Mouse (Mus musculus): ENCODE data around the gene Fam219b.

Gene Fam219b

DNA sequence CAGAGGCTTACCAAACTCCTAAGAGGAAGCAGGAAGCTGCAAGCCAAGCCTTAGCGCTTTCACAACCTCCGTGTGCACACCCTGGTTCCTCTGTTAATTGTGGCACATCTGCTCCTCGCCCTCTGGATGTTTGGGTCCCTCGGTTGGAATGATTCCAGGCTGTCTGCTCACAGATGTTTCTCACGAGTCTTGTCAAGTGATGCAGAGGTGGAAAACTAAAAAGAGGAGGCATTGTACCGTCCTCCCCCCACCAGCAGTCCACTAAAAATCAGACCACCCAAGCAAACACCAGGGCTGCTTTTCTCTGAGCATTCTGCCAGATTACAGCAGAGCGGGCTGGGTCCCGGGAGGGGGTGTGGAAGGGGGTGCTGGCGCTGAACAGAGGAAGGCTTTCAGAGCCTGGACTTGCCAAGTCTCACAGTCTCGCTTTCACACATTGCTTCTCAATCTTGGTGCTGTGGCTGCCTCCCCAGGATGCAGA is 28.5 kb downstream of the Fam219b start:
- no peak for DNase-seq

DNA sequence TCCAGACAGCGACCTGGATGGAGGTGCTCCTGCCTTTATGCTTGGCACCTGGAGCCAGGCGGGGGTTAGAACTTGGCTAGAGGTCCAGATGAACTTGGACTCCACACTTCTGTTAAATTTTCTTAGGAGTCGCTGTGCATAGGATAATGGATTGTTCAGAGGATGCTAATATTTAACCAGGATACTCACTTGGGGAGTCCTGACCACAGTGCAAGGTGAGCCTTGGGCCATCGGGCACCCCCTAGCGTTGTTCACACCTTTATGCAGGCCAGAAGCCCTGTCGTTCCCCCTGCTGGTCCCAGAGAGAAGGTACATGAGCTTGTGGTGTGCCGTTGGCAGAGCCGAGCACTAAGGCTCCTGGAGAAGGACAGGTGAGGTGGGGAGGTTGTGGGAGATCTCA is 29.5 kb downstream of the Fam219b start:
- DNase-seq: no peak

DNA sequence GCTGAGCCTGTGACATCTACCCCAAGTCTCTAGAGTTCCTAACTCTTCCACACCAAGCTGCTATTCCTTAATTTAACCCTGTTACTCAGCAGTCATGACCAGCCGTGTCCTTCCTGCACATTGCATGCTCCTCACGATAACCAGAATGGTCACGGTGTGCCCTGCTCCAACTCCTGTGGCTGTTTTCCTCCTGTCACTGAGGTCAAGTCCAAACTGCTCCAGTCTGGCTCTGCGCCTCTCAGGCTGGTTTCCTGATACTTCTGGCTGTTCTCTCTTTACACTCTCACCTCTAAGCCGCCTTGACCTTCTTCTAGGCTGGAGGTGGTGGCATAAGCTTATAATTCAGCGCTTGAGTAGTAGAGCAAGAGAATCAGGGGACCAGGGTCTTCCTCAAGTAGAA is 31.2 kb downstream of the Fam219b start:
- no peak for DNase-seq

DNA sequence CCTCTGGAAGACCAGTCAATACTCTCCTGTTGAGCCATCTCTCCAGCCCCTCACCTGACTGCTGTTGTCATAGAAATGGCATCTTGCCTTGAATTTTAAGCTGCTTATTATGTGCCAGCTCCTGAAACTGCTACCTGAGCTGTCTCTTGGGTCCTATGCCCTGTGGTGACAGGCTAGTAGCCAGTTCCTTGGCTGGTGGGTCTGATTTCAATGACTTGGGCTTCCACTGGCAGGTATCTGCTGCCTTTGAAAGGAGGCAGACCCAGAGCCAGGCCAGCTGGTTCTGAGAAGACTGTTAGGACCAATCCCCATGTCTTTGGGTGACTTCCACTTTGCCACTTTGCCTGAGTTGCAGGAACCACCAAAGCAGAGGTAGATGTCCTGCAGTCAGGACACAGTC is 37.1 kb downstream of the Fam219b start:
- no peak for DNase-seq

DNA sequence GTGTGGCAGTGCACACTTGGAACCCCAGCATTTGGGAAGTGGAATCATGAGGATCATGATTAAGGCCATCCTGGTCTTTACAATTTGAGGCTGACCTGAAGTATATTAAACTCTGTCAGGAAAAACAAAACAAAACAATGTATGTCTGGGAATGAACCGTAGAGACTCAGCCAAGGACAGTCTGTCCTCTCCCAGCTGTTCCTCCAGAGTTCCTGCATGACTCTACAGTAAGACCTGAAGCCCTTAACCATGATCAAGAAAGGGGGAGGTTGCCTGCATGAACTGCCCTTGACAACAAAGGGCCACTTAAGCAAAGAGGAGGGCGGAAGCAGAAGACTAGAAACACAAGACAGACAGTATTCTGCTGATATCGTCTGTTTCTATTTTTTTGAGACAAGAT is 38.2 kb downstream of the Fam219b start:
- no peak for DNase-seq

DNA sequence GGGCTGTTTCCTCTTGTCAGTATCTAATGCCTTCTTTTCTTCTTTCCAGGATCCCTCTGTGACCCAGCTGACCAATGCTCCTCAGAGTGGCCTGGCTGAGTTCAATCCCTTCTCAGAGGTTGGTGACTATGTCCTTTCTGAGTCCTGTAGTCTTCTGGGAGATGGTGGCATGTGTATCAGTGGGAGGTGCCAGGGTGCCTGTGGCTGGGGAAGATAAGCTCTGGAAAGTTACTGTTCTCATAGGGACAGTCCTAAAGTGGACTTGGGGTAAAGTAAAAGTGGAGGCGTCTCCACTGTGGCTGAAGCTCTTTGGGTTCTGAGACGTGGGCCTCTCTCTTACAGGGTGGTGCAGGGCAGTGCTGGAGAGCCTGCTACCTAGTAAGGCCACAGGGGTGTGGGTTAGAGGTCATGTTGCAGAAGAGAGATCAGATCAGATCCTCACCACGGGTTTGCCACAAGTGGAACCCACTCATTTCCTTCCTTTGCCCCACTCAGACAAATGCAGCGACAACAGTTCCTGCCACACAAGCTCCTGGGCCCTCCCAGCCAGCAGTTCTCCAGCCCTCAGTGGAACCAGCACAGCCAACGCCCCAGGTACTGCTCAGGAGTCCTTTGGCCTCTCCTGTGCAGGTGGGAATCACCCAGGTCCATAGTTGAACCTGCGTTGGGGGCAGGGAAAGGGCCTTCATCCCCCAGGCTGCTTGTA is 40.0 kb downstream of the Fam219b start:
- DNase-seq: no peak

DNA sequence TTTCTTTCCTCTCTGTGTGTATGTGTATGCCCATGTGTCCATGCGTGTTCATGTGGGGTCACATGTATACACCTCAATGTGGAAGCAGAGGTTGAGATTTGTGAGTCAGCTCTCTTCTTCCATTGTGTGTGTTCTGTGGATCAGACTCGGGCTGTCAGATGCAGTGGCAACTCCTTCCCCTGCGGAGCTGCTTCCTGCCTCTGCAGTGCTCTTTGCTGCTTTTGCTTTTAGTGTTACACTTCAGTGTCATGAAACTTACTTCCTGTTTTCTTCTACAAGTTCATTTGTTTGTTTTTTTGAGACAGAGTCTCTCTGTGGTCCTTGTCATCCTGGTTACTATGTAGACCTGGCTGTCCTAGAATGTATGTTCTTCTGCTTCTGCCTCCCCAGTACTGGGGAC is 47.7 kb downstream of the Fam219b start:
- no peak for DNase-seq

DNA sequence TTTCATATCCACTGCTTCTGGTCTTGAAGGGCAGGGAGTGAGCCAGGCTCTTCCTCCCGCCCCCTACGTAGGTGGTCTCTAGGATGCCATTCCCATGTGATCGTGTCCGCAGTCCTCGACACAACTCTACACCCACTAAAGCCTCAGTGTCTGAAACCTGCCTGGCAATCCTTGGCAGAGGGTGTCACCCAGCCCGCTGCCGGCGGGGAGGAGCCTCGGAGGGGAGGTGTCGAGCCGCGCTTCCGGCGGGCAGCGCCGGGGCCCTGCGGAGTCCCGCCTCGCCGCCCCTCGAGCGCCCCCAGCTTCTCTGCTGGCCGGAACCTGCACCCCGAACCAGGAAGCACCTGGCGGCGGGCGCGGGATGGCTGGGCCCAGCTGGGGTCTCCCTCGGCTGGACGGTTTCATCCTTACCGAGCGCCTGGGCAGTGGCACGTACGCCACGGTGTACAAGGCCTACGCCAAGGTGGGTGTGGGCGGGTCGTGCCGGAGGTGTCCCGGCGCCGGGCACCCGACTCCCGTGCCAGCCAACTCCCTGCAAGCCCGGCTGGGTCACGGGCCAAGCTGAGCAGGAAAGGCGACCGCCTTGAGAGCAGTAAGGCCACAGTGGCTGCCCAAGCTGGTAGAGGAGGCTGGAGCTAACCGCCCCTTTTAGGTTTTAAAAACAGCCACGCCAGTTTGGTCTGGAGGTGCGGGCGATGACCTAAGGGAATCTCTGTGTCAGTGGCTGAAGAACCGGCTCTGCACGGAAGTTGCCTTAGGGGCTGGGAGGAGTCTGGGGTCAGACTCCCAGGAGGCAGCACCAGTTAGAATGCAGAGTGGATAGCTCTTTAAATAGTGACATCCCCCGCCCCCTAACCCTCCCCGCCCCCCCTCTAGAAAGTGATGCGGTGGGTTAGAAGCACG is 52.1 kb downstream of the Fam219b start, which contains the start of gene Ulk3:
TSS of gene Ulk3 (plus strand) at position 229 of the 903 bp plus-strand sequence.
- peak; percentile 79 to 82 for DNase-seq

DNA sequence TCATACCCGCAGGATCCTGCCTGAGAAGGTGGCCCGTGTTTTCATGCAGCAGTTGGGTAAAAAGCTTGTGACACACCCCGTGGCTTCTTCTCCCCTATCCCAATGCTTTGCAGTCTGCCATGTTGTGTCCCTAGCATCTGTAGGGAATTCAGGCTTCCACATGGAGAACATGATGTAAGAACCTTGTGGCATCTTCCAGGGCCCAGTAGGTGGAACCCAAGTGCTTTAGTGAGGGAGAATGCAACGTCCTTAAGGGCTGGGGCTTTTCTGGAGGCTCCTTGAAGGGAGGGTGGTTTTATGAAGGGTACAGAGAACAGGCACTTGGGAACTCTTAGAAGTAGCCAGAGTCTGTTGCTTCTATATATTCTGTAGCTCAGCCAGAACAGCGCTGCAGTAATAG is 53.4 kb downstream of the Fam219b start:
- DNase-seq: no peak

Data from cerebellum, adult 18-20 months (tissue).